Mouse (Mus musculus) T-cell, adult 2 months (primary cell): ENCODE results near the gene Rreb1.
A peak's percentile ranks its signal among the peaks of the same experiment; 100 is the strongest.
"Not testable (repeated sequence)": the region's sequence is repeated elsewhere in the genome, so short reads cannot be mapped to it uniquely, and the experiment has no call there.

Source experiments
- DNase-seq: peaks from one replicate; pipeline ENCODE4 v3.0.0; 2022; ENCODE audit warnings: low spot score

Rreb1 gene

GRCm38 (mm10) chr13:37827263-37827995 lies 49.2 kb downstream of the Rreb1 start:
- DNase-seq: peak; percentile 60

GRCm38 (mm10) chr13:37827996-37828579 lies 49.9 kb downstream of the Rreb1 start:
- DNase-seq: no peak

- no peak for DNase-seq
Observed at GRCm38 (mm10) chr13:37828928-37829327, 50.7 kb downstream of the Rreb1 start.

GRCm38 (mm10) chr13:37830256-37830655 lies 52.1 kb downstream of the Rreb1 start:
- DNase-seq: no peak

- DNase-seq: no peak
Observed at GRCm38 (mm10) chr13:37830874-37831311, 52.7 kb downstream of the Rreb1 start.

GRCm38 (mm10) chr13:37832481-37832880 lies 54.3 kb downstream of the Rreb1 start:
- DNase-seq: no peak

GRCm38 (mm10) chr13:37833500-37833899 lies 55.3 kb downstream of the Rreb1 start:
- no peak for DNase-seq

GRCm38 (mm10) chr13:37835296-37835695 lies 57.1 kb downstream of the Rreb1 start:
- no peak for DNase-seq

- not testable (repeated sequence) for DNase-seq
Observed at GRCm38 (mm10) chr13:37835811-37836210, 57.6 kb downstream of the Rreb1 start.

- DNase-seq: no peak
Observed at GRCm38 (mm10) chr13:37837372-37837771, 59.2 kb downstream of the Rreb1 start.

- no peak for DNase-seq
Observed at GRCm38 (mm10) chr13:37838260-37839183, 60.3 kb downstream of the Rreb1 start.

- DNase-seq: no peak
Observed at GRCm38 (mm10) chr13:37843241-37843640, 65.0 kb downstream of the Rreb1 start.

GRCm38 (mm10) chr13:37843844-37844243 lies 65.6 kb downstream of the Rreb1 start:
- DNase-seq: no peak

- DNase-seq: no peak
Observed at GRCm38 (mm10) chr13:37845156-37845555, 67.0 kb downstream of the Rreb1 start.

- DNase-seq: no peak
Observed at GRCm38 (mm10) chr13:37845641-37846040, 67.4 kb downstream of the Rreb1 start.

- DNase-seq: no peak
Observed at GRCm38 (mm10) chr13:37846507-37846906, 68.3 kb downstream of the Rreb1 start.

GRCm38 (mm10) chr13:37846962-37847570 lies 68.9 kb downstream of the Rreb1 start:
- DNase-seq: no peak

- DNase-seq: no peak
Observed at GRCm38 (mm10) chr13:37847601-37848358, 69.6 kb downstream of the Rreb1 start.

GRCm38 (mm10) chr13:37848438-37848837 lies 70.2 kb downstream of the Rreb1 start:
- no peak for DNase-seq

GRCm38 (mm10) chr13:37851617-37852016 lies 73.4 kb downstream of the Rreb1 start:
- no peak for DNase-seq

- DNase-seq: no peak
Observed at GRCm38 (mm10) chr13:37852850-37853249, 74.7 kb downstream of the Rreb1 start.
